Mouse (Mus musculus) intestine, embryonic 14.5 days (tissue): Measurements from ENCODE around the gene Map3k5. TPM values are rescaled to one million over a fixed set of nuclear protein-coding genes. Genes with fewer than 3 reads are reported as not detected.
A peak's percentile ranks its signal among the peaks of the same experiment; 100 is the strongest.
"Not testable (repeated sequence)": the region's sequence is repeated elsewhere in the genome, so short reads cannot be mapped to it uniquely, and the experiment has no call there.

Experiments
- ATAC-seq: fragments of 200-750 bp; cut with Nextera tagmentation; replicated peaks from 2 replicates; pipeline ENCODE4 v1.8.0; 2017; ENCODE audit warnings: low read depth, moderate number of reproducible peaks, moderate TSS enrichment, moderate library complexity; ENCODE audit not compliant: low FRiP score, low TSS enrichment
- DNase-seq: peaks from one replicate; pipeline ENCODE4 v3.0.0-alpha.2; 2018; ENCODE audit warnings: low spot score
- H3K27ac ChIP-seq: fragments of 300-500 bp; sonication (generic); 2 replicates; pipeline ENCODE4 v1.5.1; 2014; ENCODE audit warnings: low read depth, mild to moderate bottlenecking, control low read depth
- H3K27me3 ChIP-seq: fragments of 300-500 bp; sonication (generic); replicated peaks from 2 replicates; pipeline ENCODE4 v1.6.1; 2014; ENCODE audit warnings: low read length, control low read depth; ENCODE audit not compliant: control insufficient read depth, insufficient read depth
- H3K36me3 ChIP-seq: fragments of 300-500 bp; sonication (generic); 2 replicates; pipeline ENCODE4 v1.6.1; 2014; ENCODE audit warnings: low read length, control low read depth; ENCODE audit not compliant: control insufficient read depth, insufficient read depth
- H3K4me1 ChIP-seq: fragments of 300-500 bp; sonication (generic); replicated peaks from 2 replicates; pipeline ENCODE4 v1.6.1; 2014; ENCODE audit warnings: low read length, control low read depth, mixed read lengths; ENCODE audit not compliant: control insufficient read depth, insufficient read depth
- H3K4me2 ChIP-seq: fragments of 300-500 bp; sonication (generic); 2 replicates; pipeline ENCODE4 v1.6.1; 2014; ENCODE audit warnings: low read length
- H3K4me3 ChIP-seq: fragments of 300-500 bp; sonication (generic); 2 replicates; pipeline ENCODE4 v1.5.1; 2014; ENCODE audit warnings: low read depth, low read length, control low read depth, mixed read lengths
- H3K9ac ChIP-seq: fragments of 300-500 bp; sonication (generic); 2 replicates; pipeline ENCODE4 v1.6.1; 2014; ENCODE audit warnings: mild to moderate bottlenecking, low read length
- H3K9me3 ChIP-seq: fragments of 300-500 bp; sonication (generic); 2 replicates; pipeline ENCODE4 v1.6.1; 2016; ENCODE audit warnings: low read length, control low read depth; ENCODE audit not compliant: control insufficient read depth
- WGBS: fragments of 180-500 bp; shearing (Covaris S2); extraction: QIAGEN DNeasy Blood & Tissue Kit; methylation state at CpG from one replicate; pipeline ENCODE4 v1.1.7; 2014; 5-methylcytosine and 5-hydroxymethylcytosine counted together
- polyA plus RNA-seq: library from polyadenylated mRNA; unstranded; fragments of >200 nt; fragmentation: Nextera tagmentation; extraction: Ambion mirVana; gene quantifications from 2 replicates; pipeline ENCODE4 v1.2.1, GENCODE M21; 2014

The Map3k5 gene
- polyA plus RNA-seq, 1 experiment from 2014 or later, result 2.8 TPM

DNA sequence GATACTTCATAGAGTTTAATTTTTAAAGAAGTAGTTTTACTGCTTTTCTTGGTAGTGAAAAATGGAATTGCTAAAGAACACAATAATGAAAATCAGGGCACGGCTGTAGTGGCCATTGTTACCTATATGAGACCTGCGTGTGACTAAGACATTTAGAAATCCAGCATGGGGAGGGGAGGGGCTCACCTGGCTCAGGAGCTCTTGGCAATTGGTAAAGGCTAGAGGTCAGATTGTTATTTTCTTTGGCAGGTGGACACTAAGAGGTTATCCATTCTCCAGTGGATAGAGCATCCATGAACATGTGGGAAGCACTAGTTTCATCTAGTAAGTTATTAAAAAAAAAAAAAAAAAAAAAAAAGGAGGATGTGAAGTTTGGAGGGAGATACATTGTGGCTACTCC is 10.0 kb upstream of the Map3k5 start:
- H3K27ac ChIP-seq, result no peak overlapping the region
- no peaks in the 10 kb centered on the region for H3K9me3 ChIP-seq
- H3K36me3 ChIP-seq, result no peaks in the 10 kb centered on the region
- no peaks in the 10 kb centered on the region for H3K27me3 ChIP-seq
- H3K4me2 ChIP-seq, result no peak overlapping the region
- DNase-seq, result no peak
- no peak overlapping the region for H3K4me3 ChIP-seq
- no peak for ATAC-seq
- H3K4me1 ChIP-seq, result no peaks in the 10 kb centered on the region
- no peak overlapping the region for H3K9ac ChIP-seq
- WGBS, result 80% methylated on average over 2 of the region's 2 CpGs

DNA sequence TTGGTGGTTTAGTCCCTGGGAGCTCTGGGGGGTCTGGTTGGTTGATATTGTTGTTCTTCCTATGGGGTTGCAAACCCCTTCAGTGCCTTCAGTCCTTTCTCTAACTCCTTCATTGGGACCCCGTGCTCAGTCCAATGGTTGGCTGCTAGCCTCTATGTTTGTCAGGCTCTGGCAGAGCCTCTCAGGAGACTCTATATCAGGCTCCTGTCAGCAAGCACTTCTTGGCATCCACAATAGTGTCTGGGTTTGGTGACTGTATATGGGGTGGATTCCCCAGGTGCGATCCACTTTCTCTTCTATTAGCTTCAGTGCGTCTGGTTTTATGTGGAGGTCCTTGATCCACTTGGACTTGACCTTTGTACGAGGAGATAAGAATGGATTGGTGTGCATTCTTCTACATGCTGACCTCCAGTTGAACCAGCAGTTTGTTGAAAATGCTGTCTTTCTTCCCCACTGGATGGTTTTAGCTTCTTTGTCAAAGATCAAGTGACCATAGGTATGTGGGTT is 7.8 kb upstream of the Map3k5 start:
- not testable (repeated sequence) for ATAC-seq, H3K4me1 ChIP-seq, H3K27me3 ChIP-seq, H3K36me3 ChIP-seq, H3K9ac ChIP-seq, H3K9me3 ChIP-seq, H3K27ac ChIP-seq, H3K4me3 ChIP-seq, H3K4me2 ChIP-seq
- DNase-seq, result peak; percentile 41
- WGBS, result 59% methylated on average over 4 of the region's 4 CpGs

- 80% methylated on average over 1 of the region's 1 CpGs for WGBS
- Histone ChIP-seq H3K4me3 (no peak overlapping the region), H3K4me1 (no peaks in the 10 kb centered on the region; the same call in 1 of the 2 replicates), H3K9ac (no peak overlapping the region), H3K4me2 (no peak overlapping the region), H3K36me3 (no peaks in the 10 kb centered on the region), H3K27me3 (peaks cover 2% of the 10 kb centered on the region; the same call in 1 of the 2 replicates), H3K27ac (no peak overlapping the region), H3K9me3 (no peaks in the 10 kb centered on the region)
- no peak for DNase-seq
- ATAC-seq, result no peak
These were observed 6.1 kb upstream of the Map3k5 start for GRCm38 (mm10) chr10:19928205-19928604.

GRCm38 (mm10) chr10:19932986-19933385 is 1.3 kb upstream of the Map3k5 start:
- H3K4me1 ChIP-seq, result peaks cover 12% of the 10 kb centered on the region
- H3K4me3 ChIP-seq, result peak overlapping the region; percentile 74
- no peak overlapping the region for H3K27ac ChIP-seq
- ATAC-seq, result no peak
- H3K9ac ChIP-seq, result peak overlapping the region; percentile 64; the same call in 1 of the 2 replicates
- DNase-seq, result peak; percentile 49
- H3K4me2 ChIP-seq, result peak overlapping the region; percentile 74
- no peaks in the 10 kb centered on the region for H3K9me3 ChIP-seq
- 36% methylated on average over 3 of the region's 3 CpGs for WGBS
- no peaks in the 10 kb centered on the region for H3K36me3 ChIP-seq
- peaks cover 2% of the 10 kb centered on the region; the same call in 1 of the 2 replicates for H3K27me3 ChIP-seq

DNA sequence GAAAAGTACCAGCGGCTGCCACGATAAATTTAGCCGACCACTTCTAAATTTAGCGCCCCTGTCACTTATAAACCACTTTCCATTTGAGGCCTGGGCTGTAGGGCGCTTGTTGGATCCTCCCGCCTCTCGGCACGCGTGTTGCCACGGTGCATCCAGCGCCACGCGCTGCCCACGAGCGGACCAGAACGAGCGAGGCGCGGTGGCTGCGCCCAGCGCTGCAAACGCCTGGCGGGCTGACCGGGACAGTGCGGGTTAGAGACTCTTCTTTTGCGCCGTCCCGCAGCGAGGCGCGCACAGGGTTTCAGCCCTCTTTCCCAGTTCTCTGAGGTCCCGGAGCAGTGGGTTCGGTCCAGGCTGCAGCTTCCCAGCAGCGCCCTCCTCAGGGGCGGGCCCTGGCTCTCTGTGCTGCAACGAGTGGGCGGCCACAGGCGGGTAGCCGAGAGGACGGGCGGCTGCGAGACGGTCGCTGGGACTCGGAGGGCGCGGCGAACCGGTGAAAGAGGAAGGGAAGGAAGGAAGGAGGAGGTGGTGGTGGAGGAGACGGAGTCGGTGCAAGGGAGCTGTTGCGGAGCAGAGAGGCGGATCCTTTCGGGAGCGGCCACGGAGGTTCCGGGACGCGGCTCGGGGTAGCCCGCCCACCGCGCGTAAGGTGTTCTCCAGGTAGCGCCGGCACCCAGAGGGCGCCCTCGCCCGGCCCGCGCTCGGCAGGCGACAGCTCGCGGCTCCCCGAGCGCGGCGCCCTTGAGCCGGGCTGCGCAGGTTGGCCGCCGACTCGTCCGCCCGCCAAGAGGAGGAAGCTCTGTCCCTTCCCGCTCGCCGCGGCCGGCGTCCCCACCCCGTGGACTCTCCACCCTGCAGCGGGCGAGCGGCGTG is 525 bp upstream of the Map3k5 start:
- DNase-seq (peak; percentile 91), ATAC-seq (peak; percentile 93)
- under 1% methylated on average over 71 of the region's 97 CpGs for WGBS
- H3K4me3 ChIP-seq, result peak overlapping the region; percentile 74
- H3K4me2 ChIP-seq, result peak overlapping the region; percentile 74
- H3K4me1 ChIP-seq, result peaks cover 12% of the 10 kb centered on the region
- H3K27me3 ChIP-seq, result peaks cover 2% of the 10 kb centered on the region; the same call in 1 of the 2 replicates
- no peaks in the 10 kb centered on the region for H3K36me3 ChIP-seq
- peak overlapping the region; percentile 77 for H3K27ac ChIP-seq
- H3K9me3 ChIP-seq, result no peaks in the 10 kb centered on the region
- H3K9ac ChIP-seq, result peak overlapping the region; percentile 64

- H3K4me2 ChIP-seq, result peak overlapping the region; percentile 74
- H3K9me3 ChIP-seq, result no peaks in the 10 kb centered on the region
- H3K27me3 ChIP-seq, result peaks cover 2% of the 10 kb centered on the region; the same call in 1 of the 2 replicates
- WGBS, result 6% methylated on average over 10 of the region's 10 CpGs
- ATAC-seq (no peak), DNase-seq (peak; percentile 71)
- no peak overlapping the region for H3K27ac ChIP-seq
- H3K4me1 ChIP-seq, result peaks cover 12% of the 10 kb centered on the region
- peak overlapping the region; percentile 74 for H3K4me3 ChIP-seq
- peak overlapping the region; percentile 64 for H3K9ac ChIP-seq
- no peaks in the 10 kb centered on the region for H3K36me3 ChIP-seq
These were observed 987 bp downstream of the Map3k5 start for GRCm38 (mm10) chr10:19935295-19935623.

GRCm38 (mm10) chr10:19935821-19936367 is 1.6 kb downstream of the Map3k5 start:
- Histone ChIP-seq H3K4me2 (peak overlapping the region; percentile 74), H3K27ac (no peak overlapping the region), H3K9ac (no peak overlapping the region), H3K4me3 (peak overlapping the region; percentile 74), H3K27me3 (peaks cover 2% of the 10 kb centered on the region; the same call in 1 of the 2 replicates), H3K36me3 (no peaks in the 10 kb centered on the region), H3K4me1 (peaks cover 12% of the 10 kb centered on the region), H3K9me3 (no peaks in the 10 kb centered on the region)
- WGBS, result 43% methylated on average over 4 of the region's 4 CpGs
- ATAC-seq (no peak), DNase-seq (peak; percentile 49)

- no peak overlapping the region for H3K4me3 ChIP-seq
- no peak overlapping the region for H3K27ac ChIP-seq
- H3K27me3 ChIP-seq, result no peaks in the 10 kb centered on the region; the same call in 1 of the 2 replicates
- ATAC-seq (no peak), DNase-seq (peak; percentile 51)
- WGBS, result 52% methylated on average over 9 of the region's 9 CpGs
- H3K4me2 ChIP-seq, result peak overlapping the region; percentile 34
- no peak overlapping the region for H3K9ac ChIP-seq
- peaks cover 12% of the 10 kb centered on the region for H3K4me1 ChIP-seq
- H3K9me3 ChIP-seq, result no peaks in the 10 kb centered on the region
- H3K36me3 ChIP-seq, result no peaks in the 10 kb centered on the region
These were observed 2.9 kb downstream of the Map3k5 start for GRCm38 (mm10) chr10:19936961-19937708.
